Mouse (Mus musculus): ENCODE results near the gene Hdac11.
A peak's percentile ranks its signal among the peaks of the same experiment; 100 is the strongest.
"Not testable (repeated sequence)": the region's sequence is repeated elsewhere in the genome, so short reads cannot be mapped to it uniquely, and the experiment has no call there.

Hdac11 gene

GRCm38 (mm10) chr6:91156554-91157236 lies at the start of gene Hdac11:
Hdac11 (plus strand) TSS chr6:91156665.
- peak; percentile 44 to 55 for DNase-seq (ENCODE audit: low read depth in 1 of 2, low spot score in 2 of 2)

- no peak for DNase-seq (ENCODE audit: low read depth in 1 of 2, low spot score in 2 of 2)
Observed at GRCm38 (mm10) chr6:91108301-91108916, 48.1 kb upstream of the Hdac11 start.

- DNase-seq (ENCODE audit: low read depth in 1 of 2, low spot score in 2 of 2): no peak
Observed at GRCm38 (mm10) chr6:91108917-91109450, 47.5 kb upstream of the Hdac11 start.

GRCm38 (mm10) chr6:91109489-91109888 lies 47.0 kb upstream of the Hdac11 start:
- no peak for DNase-seq (ENCODE audit: low read depth in 1 of 2, low spot score in 2 of 2)

GRCm38 (mm10) chr6:91110323-91111020 lies 46.0 kb upstream of the Hdac11 start:
- DNase-seq (ENCODE audit: low read depth in 1 of 2, low spot score in 2 of 2): no peak

GRCm38 (mm10) chr6:91111141-91111953 lies 45.1 kb upstream of the Hdac11 start:
- DNase-seq (ENCODE audit: low read depth in 1 of 2, low spot score in 2 of 2): no peak

- DNase-seq (ENCODE audit: low read depth in 1 of 2, low spot score in 2 of 2): no peak
Observed at GRCm38 (mm10) chr6:91111954-91112252, 44.6 kb upstream of the Hdac11 start.

GRCm38 (mm10) chr6:91114716-91115115 lies 41.7 kb upstream of the Hdac11 start:
- DNase-seq (ENCODE audit: low read depth in 1 of 2, low spot score in 2 of 2): no peak

- no peak for DNase-seq (ENCODE audit: low read depth in 1 of 2, low spot score in 2 of 2)
Observed at GRCm38 (mm10) chr6:91115158-91115557, 41.3 kb upstream of the Hdac11 start.

- DNase-seq (ENCODE audit: low read depth in 1 of 2, low spot score in 2 of 2): peak in 1 of 2 experiments; percentile 16
Observed at GRCm38 (mm10) chr6:91115863-91116243, 40.6 kb upstream of the Hdac11 start.

- DNase-seq (ENCODE audit: low read depth in 1 of 2, low spot score in 2 of 2): peak; percentile 71 to 81
Observed at GRCm38 (mm10) chr6:91116244-91117145, 40.0 kb upstream of the Hdac11 start, which contains the start of gene Nup210. Nup210 (minus strand) TSS chr6:91116829.

GRCm38 (mm10) chr6:91117149-91117548 lies 39.3 kb upstream of the Hdac11 start:
- DNase-seq (ENCODE audit: low read depth in 1 of 2, low spot score in 2 of 2): no peak

GRCm38 (mm10) chr6:91118526-91118925 lies 37.9 kb upstream of the Hdac11 start:
- no peak for DNase-seq (ENCODE audit: low read depth in 1 of 2, low spot score in 2 of 2)

GRCm38 (mm10) chr6:91120206-91120605 lies 36.3 kb upstream of the Hdac11 start:
- no peak for DNase-seq (ENCODE audit: low read depth in 1 of 2, low spot score in 2 of 2)

GRCm38 (mm10) chr6:91121089-91121488 lies 35.4 kb upstream of the Hdac11 start:
- not testable (repeated sequence) for DNase-seq (ENCODE audit: low read depth in 1 of 2, low spot score in 2 of 2)

GRCm38 (mm10) chr6:91123453-91123852 lies 33.0 kb upstream of the Hdac11 start:
- no peak for DNase-seq (ENCODE audit: low read depth in 1 of 2, low spot score in 2 of 2)

- no peak for DNase-seq (ENCODE audit: low read depth in 1 of 2, low spot score in 2 of 2)
Observed at GRCm38 (mm10) chr6:91124286-91125227, 31.9 kb upstream of the Hdac11 start.

GRCm38 (mm10) chr6:91125228-91125585 lies 31.3 kb upstream of the Hdac11 start:
- no peak for DNase-seq (ENCODE audit: low read depth in 1 of 2, low spot score in 2 of 2)

GRCm38 (mm10) chr6:91128996-91129395 lies 27.5 kb upstream of the Hdac11 start:
- no peak for DNase-seq (ENCODE audit: low read depth in 1 of 2, low spot score in 2 of 2)
